Mouse (Mus musculus): ENCODE measurements at regions not wholly inside any gene's neighbourhood (a gene's known extent, or its start where the extent isn't known, plus 50 kb on each side); places are given as distances from the start of the nearest gene placed in this dataset.

DNA sequence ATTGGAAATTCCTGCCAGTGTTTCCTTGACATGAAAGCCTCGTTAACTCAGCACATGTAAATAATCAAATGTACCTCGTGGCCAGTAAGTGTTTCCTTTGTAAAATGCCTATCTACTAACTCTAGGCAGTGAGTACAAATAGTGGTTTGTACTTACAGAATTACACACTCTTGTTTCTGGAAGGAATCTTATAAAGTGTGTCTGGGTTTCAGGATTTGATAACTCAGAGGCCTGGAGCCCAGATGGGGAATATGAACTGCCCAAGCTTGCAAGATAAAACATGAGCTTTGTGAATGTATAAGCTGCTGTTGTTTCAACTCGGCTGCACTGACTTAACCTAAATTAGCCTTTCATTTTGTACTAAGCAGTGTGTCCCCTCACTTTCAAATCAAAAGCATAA is 293.1 kb upstream of the Cdh11 start:
- no peaks in the 10 kb centered on the region for H3K27me3 ChIP-seq (ENCODE audit: control insufficient read depth, insufficient read depth, insufficient read length)
- no peak overlapping the region for H3K4me2 ChIP-seq (ENCODE audit: low read depth)
- H3K36me3 ChIP-seq (ENCODE audit: control insufficient read depth, insufficient read depth) = no peaks in the 10 kb centered on the region
- no peaks in the 10 kb centered on the region for H3K79me2 ChIP-seq (ENCODE audit: control insufficient read depth, insufficient read depth)
- H3ac ChIP-seq (ENCODE audit: control insufficient read depth, insufficient read length) = no peak overlapping the region
- TF ChIP-seq POLR2AphosphoS2 (IDR thresholded peaks at IDR 0.05; ENCODE audit: insufficient read length, low read depth) = no peak
- TF ChIP-seq MAX (IDR thresholded peaks at IDR 0.05; ENCODE audit: low read depth) = no peak
- TF ChIP-seq CEBPB (IDR thresholded peaks at IDR 0.05; ENCODE audit: insufficient read depth, poor library complexity, severe bottlenecking) = no peak
- TF ChIP-seq TCF3 (IDR thresholded peaks at IDR 0.05; ENCODE audit: insufficient read length, low read depth) = no peak
- no peak for TF ChIP-seq USF1 (IDR thresholded peaks at IDR 0.05; ENCODE audit: low read depth)
- no peak for TF ChIP-seq POLR2A (IDR thresholded peaks at IDR 0.05; ENCODE audit: insufficient read length, low read depth)
- TF ChIP-seq MYOG (IDR thresholded peaks at IDR 0.05; ENCODE audit: control insufficient read depth in 1 of 3, insufficient read depth in 1 of 3, insufficient read length in 2 of 3, low read depth in 2 of 3) = no peak
- TF ChIP-seq E2F4 (IDR thresholded peaks at IDR 0.05; ENCODE audit: insufficient read depth) = no peak
- no peak for TF ChIP-seq SRF (IDR thresholded peaks at IDR 0.05; ENCODE audit: control insufficient read depth, insufficient read length, low read depth)
- TF ChIP-seq REST (IDR thresholded peaks at IDR 0.05; ENCODE audit: insufficient read depth, insufficient read length) = no peak
- TF ChIP-seq MYOD1 (IDR thresholded peaks at IDR 0.05; ENCODE audit: control insufficient read depth in 1 of 3, insufficient read length in 2 of 3, low read depth in 2 of 3) = no peak
- TF ChIP-seq TCF12 (IDR thresholded peaks at IDR 0.05; ENCODE audit: insufficient read depth, poor library complexity, severe bottlenecking) = no peak
- H3K4me3 ChIP-seq = no peak overlapping the region

DNA sequence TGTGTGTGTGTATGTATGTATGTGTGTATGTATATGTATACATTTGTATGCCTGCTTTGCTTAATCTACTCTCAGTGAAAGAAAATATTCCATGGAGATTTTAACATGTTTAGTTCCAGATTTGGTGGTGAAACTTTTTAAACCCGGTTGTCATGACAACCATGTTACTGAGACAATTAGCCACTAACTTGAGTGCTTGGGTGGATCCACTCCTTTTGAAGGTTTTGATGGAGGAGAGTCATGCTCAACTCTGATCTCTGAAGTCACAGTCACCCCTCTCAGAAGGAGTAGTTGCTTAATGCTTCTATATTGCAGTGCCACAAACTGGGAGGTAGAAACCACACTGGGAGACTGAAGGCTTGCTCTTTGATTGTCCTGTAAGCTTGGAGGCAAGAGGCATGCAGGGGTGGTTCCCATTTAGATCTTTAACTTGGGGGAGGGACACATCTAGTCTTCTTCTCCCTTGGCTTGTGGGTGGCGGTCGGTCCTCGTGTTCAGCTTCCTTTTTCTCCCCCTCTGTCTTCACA is 301.6 kb upstream of the Cdh11 start:
- H3K4me2 ChIP-seq (ENCODE audit: low read depth) = no peak overlapping the region
- H3K79me2 ChIP-seq (ENCODE audit: control insufficient read depth, insufficient read depth) = no peaks in the 10 kb centered on the region
- no peak overlapping the region for H3ac ChIP-seq (ENCODE audit: control insufficient read depth, insufficient read length)
- H3K4me3 ChIP-seq = no peak overlapping the region
- no peaks in the 10 kb centered on the region for H3K27me3 ChIP-seq (ENCODE audit: control insufficient read depth, insufficient read depth, insufficient read length)
- H3K36me3 ChIP-seq (ENCODE audit: control insufficient read depth, insufficient read depth) = no peaks in the 10 kb centered on the region
- no peak for TF ChIP-seq TCF3 (IDR thresholded peaks at IDR 0.05; ENCODE audit: insufficient read length, low read depth)
- no peak for TF ChIP-seq MYOD1 (IDR thresholded peaks at IDR 0.05; ENCODE audit: control insufficient read depth in 1 of 3, insufficient read length in 2 of 3, low read depth in 2 of 3)
- TF ChIP-seq CEBPB (IDR thresholded peaks at IDR 0.05; ENCODE audit: insufficient read depth, poor library complexity, severe bottlenecking) = no peak
- no peak for TF ChIP-seq SRF (IDR thresholded peaks at IDR 0.05; ENCODE audit: control insufficient read depth, insufficient read length, low read depth)
- no peak for TF ChIP-seq REST (IDR thresholded peaks at IDR 0.05; ENCODE audit: insufficient read depth, insufficient read length)
- TF ChIP-seq USF1 (IDR thresholded peaks at IDR 0.05; ENCODE audit: low read depth) = no peak
- no peak for TF ChIP-seq POLR2AphosphoS2 (IDR thresholded peaks at IDR 0.05; ENCODE audit: insufficient read length, low read depth)
- TF ChIP-seq MAX (IDR thresholded peaks at IDR 0.05; ENCODE audit: low read depth) = no peak
- no peak for TF ChIP-seq E2F4 (IDR thresholded peaks at IDR 0.05; ENCODE audit: insufficient read depth)
- no peak for TF ChIP-seq POLR2A (IDR thresholded peaks at IDR 0.05; ENCODE audit: insufficient read length, low read depth)
- no peak for TF ChIP-seq MYOG (IDR thresholded peaks at IDR 0.05; ENCODE audit: control insufficient read depth in 1 of 3, insufficient read depth in 1 of 3, insufficient read length in 2 of 3, low read depth in 2 of 3)

DNA sequence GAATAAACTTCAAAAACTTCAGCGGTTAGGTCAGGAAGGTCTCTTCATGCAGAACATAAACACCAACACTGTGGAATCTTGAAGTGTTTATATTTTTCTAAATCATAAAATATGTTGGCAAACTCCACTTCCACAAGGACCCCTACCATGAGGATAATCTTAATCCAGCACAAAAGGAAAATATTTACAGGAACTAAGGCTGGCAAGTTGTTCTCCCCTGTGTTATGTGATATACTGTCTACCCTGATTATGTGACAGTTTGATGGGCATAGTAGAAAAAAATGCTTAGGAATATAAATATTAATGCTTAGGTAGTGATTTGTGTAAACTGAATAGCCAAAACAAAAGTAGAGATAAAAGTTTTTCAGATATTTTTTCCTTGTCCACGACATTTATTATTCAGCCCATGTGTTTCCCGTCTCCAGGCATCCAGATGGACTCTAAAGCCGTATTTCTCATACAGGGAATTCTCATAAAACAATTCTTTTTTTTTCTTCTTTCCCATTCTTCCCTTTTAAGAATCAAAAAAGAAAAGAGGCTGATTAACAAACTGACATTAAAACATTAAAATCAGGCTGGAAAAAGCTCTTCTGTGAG is 311.2 kb upstream of the Cdh11 start:
- no peak for TF ChIP-seq TCF12 (IDR thresholded peaks at IDR 0.05; ENCODE audit: insufficient read depth, poor library complexity, severe bottlenecking)
- TF ChIP-seq USF1 (IDR thresholded peaks at IDR 0.05; ENCODE audit: low read depth) = no peak
- TF ChIP-seq TCF3 (IDR thresholded peaks at IDR 0.05; ENCODE audit: insufficient read length, low read depth) = no peak
- no peak for TF ChIP-seq REST (IDR thresholded peaks at IDR 0.05; ENCODE audit: insufficient read depth, insufficient read length)
- no peak for TF ChIP-seq POLR2A (IDR thresholded peaks at IDR 0.05; ENCODE audit: insufficient read length, low read depth)
- TF ChIP-seq E2F4 (IDR thresholded peaks at IDR 0.05; ENCODE audit: insufficient read depth) = no peak
- TF ChIP-seq MAX (IDR thresholded peaks at IDR 0.05; ENCODE audit: low read depth) = no peak
- TF ChIP-seq MYOG (IDR thresholded peaks at IDR 0.05; ENCODE audit: control insufficient read depth in 1 of 3, insufficient read depth in 1 of 3, insufficient read length in 2 of 3, low read depth in 2 of 3) = no peak
- no peak for TF ChIP-seq POLR2AphosphoS2 (IDR thresholded peaks at IDR 0.05; ENCODE audit: insufficient read length, low read depth)
- no peak for TF ChIP-seq MYOD1 (IDR thresholded peaks at IDR 0.05; ENCODE audit: control insufficient read depth in 1 of 3, insufficient read length in 2 of 3, low read depth in 2 of 3)
- TF ChIP-seq CEBPB (IDR thresholded peaks at IDR 0.05; ENCODE audit: insufficient read depth, poor library complexity, severe bottlenecking) = no peak
- Histone ChIP-seq H3K4me3 (no peak overlapping the region), H3ac (ENCODE audit: control insufficient read depth, insufficient read length) (no peak overlapping the region), H3K79me2 (ENCODE audit: control insufficient read depth, insufficient read depth) (no peaks in the 10 kb centered on the region), H3K4me2 (ENCODE audit: low read depth) (no peak overlapping the region), H3K27me3 (ENCODE audit: control insufficient read depth, insufficient read depth, insufficient read length) (no peaks in the 10 kb centered on the region), H3K36me3 (ENCODE audit: control insufficient read depth, insufficient read depth) (no peaks in the 10 kb centered on the region)

DNA sequence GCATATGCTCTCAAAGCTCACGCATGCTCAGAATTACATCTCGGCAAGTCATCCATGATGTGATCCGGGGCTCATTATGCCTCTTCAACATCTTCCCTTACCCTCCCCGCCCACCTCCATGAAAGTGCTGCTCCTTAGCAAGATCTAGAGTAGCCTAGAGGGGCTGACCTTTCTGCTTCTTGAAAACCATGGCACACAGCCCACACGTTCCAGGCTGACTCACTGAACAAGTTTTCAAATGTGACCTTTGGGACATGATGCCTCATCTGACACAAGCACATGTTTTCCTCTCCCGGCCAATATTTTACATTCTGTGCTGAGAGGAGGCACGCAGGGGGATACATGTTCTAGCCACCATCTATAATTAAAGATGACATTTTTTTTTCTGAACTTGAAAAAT is 340.1 kb upstream of the Cdh11 start:
- Histone ChIP-seq H3K4me3 (no peak overlapping the region), H3K36me3 (ENCODE audit: control insufficient read depth, insufficient read depth) (no peaks in the 10 kb centered on the region), H3K79me2 (ENCODE audit: control insufficient read depth, insufficient read depth) (no peaks in the 10 kb centered on the region), H3K4me2 (ENCODE audit: low read depth) (no peak overlapping the region), H3K27me3 (ENCODE audit: control insufficient read depth, insufficient read depth, insufficient read length) (no peaks in the 10 kb centered on the region), H3ac (ENCODE audit: control insufficient read depth, insufficient read length) (no peak overlapping the region)
- TF ChIP-seq REST (IDR thresholded peaks at IDR 0.05; ENCODE audit: insufficient read depth, insufficient read length) (no peak), E2F4 (IDR thresholded peaks at IDR 0.05; ENCODE audit: insufficient read depth) (no peak), USF1 (IDR thresholded peaks at IDR 0.05; ENCODE audit: low read depth) (no peak), POLR2AphosphoS2 (IDR thresholded peaks at IDR 0.05; ENCODE audit: insufficient read length, low read depth) (no peak), MAX (IDR thresholded peaks at IDR 0.05; ENCODE audit: low read depth) (no peak), CEBPB (IDR thresholded peaks at IDR 0.05; ENCODE audit: insufficient read depth, poor library complexity, severe bottlenecking) (no peak), SRF (IDR thresholded peaks at IDR 0.05; ENCODE audit: control insufficient read depth, insufficient read length, low read depth) (no peak), POLR2A (IDR thresholded peaks at IDR 0.05; ENCODE audit: insufficient read length, low read depth) (no peak), TCF12 (IDR thresholded peaks at IDR 0.05; ENCODE audit: insufficient read depth, poor library complexity, severe bottlenecking) (no peak), TCF3 (IDR thresholded peaks at IDR 0.05; ENCODE audit: insufficient read length, low read depth) (no peak), MYOG (IDR thresholded peaks at IDR 0.05; ENCODE audit: control insufficient read depth in 1 of 3, insufficient read depth in 1 of 3, insufficient read length in 2 of 3, low read depth in 2 of 3) (no peak), MYOD1 (IDR thresholded peaks at IDR 0.05; ENCODE audit: control insufficient read depth in 1 of 3, insufficient read length in 2 of 3, low read depth in 2 of 3) (no peak)

Data from myocyte (in vitro differentiated cells).